Mouse (Mus musculus) cerebellum, adult (tissue): Measurements from ENCODE around the gene Hvcn1.
"Not testable (repeated sequence)": the region's sequence is repeated elsewhere in the genome, so short reads cannot be mapped to it uniquely, and the experiment has no call there.

Experiments used
- ATAC-seq: cut with Nextera tagmentation; 2 replicates; pipeline ENCODE4 v1.9.2; 2017; ENCODE audit warnings: mild to moderate bottlenecking, moderate library complexity, mixed read lengths; ENCODE audit not compliant: insufficient number of reproducible peaks, low FRiP score, low TSS enrichment

Gene Hvcn1

GRCm38 (mm10) chr5:122206475-122206874, at the start of gene Hvcn1:
Hvcn1 (plus strand) TSS chr5:122206804.
- no peak for ATAC-seq

- ATAC-seq = peak; percentile 89; the same call in 1 of the 2 replicates
These were observed 48.7 kb upstream of the Hvcn1 start, which contains the start of gene Ppp1cc for GRCm38 (mm10) chr5:122157827-122158381. Ppp1cc (plus strand) TSS chr5:122158278.

GRCm38 (mm10) chr5:122158557-122159515, 47.8 kb upstream of the Hvcn1 start:
- ATAC-seq = no peak; the same call in 1 of the 2 replicates

DNA sequence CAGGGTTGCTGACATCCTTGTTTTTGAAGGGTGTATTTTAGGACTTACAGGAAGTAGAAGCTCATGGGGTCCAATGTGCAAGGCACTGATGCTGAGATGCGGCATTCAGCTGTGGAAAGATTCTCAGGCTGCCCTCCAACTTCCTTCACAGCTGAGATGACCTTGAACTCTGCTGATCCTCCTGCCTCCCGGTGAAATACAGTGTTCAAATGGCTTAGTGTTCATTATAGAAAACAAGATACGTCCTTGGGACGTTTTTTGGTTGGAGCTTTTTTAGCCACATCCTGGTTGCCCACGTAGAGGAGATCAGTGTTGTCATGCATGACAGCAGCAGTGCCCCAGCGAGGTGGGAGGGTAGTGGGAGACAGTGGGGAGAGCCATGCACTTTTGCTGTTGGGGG, 43.4 kb upstream of the Hvcn1 start:
- no peak for ATAC-seq

DNA sequence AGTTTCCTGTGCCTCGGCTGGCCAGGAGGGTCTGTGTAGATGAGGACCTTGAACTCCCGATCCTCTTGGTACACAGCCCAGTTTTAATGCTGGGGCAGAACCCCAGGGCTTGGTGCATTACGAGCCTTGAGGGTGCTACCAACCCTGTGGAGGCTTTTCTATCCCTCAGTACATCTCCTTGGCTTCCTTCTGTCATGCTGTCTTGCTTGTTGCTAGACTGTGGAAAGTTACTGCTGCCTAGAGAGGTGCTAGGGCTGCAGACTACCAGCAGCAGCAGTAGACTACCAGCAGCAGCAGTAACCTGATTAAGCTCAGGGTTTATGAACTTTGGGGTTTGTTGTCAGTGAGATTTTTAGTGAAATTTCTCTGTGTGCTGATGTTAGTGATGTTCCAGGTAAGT, 42.6 kb upstream of the Hvcn1 start:
- ATAC-seq = no peak

- no peak for ATAC-seq
These were observed 41.2 kb upstream of the Hvcn1 start for GRCm38 (mm10) chr5:122165233-122165915.

DNA sequence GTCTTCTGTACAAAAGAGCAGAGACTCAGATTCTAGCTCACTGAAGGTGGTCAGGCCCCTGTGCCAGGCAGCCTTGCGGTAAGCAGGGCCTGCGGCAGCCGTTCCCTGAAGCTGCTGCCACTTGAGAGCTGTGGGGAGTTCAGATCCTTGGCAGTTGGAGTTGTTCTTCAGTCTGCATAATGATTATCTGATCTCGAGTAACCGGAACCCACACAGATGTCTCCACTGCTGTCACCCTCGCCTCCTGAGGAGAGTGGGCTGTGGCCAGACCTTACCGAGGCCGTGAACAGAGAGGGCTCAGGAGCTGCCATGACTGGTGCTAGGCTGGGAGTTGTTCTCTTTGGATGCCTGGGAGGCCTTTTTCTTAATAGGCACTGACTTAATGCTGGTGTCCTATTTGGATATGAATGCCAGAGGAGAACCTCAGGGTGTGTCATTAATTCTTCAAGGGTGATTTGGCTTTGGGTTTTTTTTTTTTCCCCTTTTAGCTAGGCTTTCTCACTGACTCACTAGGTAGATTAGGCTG, 39.9 kb upstream of the Hvcn1 start:
- 0 out of 2 replicates have a peak, but pooled peaks have one; percentile 45 for ATAC-seq

- no peak for ATAC-seq
These were observed 38.1 kb upstream of the Hvcn1 start for GRCm38 (mm10) chr5:122168344-122169069.

DNA sequence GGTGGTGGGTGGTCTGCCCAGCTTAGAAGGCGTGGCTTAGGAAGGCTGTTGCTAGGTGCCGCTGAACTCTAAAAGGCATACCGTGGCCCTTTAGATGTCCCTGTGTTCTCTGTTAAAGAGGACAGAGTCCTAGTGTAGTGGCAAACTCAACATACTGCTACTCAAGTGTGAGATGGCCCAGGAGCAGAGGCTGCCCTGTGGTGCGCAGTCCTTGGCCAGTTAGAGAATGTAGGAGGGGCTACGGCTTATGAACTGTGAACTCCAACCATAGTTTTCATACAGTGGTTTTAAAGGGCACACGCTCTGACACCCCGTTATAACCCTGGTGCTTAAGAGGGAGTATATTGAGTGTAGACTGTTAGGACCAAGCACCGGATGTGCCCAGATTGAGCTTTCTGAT, 35.5 kb upstream of the Hvcn1 start:
- ATAC-seq = no peak

DNA sequence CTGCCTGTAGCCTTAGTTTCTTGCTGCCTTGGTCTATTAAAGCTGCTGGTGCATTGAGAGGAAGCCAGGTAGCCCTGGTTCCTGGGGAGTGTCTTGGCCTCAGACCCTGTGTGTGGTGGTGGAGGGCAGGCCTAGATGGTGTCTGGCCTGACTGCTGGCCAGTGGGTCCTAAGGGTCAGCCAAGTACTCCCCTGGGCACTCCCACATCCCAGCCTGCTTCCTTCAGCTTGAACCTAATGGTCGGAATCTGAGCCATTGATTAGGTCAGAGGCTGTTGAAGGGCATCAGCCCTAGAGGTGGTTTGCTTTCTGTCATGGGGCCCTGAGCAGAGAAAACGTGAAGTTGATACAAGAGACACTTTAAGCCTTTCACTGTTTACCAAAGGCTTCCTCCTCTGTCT, 31.2 kb upstream of the Hvcn1 start:
- ATAC-seq = no peak

DNA sequence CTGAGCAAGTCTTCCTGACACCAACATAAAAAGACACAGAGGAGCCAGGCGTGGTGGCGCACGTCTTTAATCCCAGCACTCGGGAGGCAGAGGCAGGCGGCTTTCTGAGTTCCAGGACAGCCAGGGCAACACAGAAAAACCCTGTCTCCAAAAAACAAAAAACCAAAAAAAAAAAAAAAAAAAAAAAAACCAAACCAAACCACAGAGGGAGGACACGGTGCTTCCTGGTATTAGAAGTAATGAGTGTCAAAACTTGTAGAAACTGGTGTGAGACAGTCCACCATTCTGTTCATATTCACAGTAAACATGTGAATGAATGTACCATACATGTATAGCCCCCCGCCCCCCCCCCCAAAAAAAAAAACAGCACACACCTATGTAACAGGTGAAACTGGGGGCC, 30.6 kb upstream of the Hvcn1 start:
- ATAC-seq = no peak

DNA sequence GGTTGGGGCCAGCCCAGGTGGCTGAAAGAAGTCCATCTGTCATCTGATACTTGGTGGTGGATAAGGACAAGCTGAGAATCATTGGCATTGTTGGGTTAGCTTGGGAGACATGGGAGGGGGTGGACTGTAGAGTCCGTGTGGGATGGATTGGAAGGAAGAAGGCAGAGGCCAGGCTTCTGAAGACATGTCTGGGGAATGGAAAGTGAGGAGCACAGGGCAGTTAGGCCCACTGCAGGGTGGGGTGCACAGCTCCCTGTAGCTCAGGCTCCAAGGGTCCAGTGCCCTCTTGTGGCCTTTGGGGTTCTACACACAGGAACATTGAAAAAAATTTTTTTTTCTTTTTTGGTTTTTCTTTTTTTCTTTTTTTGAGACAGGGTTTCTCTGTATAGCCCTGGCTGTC, 30.2 kb upstream of the Hvcn1 start:
- peak; percentile 72; the same call in 1 of the 2 replicates for ATAC-seq

- no peak for ATAC-seq
These were observed 26.9 kb upstream of the Hvcn1 start for GRCm38 (mm10) chr5:122179665-122180064.

- ATAC-seq = no peak
These were observed 22.3 kb upstream of the Hvcn1 start for GRCm38 (mm10) chr5:122184283-122184806.

- not testable (repeated sequence) for ATAC-seq
These were observed 21.7 kb upstream of the Hvcn1 start for GRCm38 (mm10) chr5:122184858-122185257.

GRCm38 (mm10) chr5:122189115-122189514, 17.5 kb upstream of the Hvcn1 start:
- ATAC-seq = no peak

GRCm38 (mm10) chr5:122190465-122190864, 16.1 kb upstream of the Hvcn1 start:
- ATAC-seq = no peak

DNA sequence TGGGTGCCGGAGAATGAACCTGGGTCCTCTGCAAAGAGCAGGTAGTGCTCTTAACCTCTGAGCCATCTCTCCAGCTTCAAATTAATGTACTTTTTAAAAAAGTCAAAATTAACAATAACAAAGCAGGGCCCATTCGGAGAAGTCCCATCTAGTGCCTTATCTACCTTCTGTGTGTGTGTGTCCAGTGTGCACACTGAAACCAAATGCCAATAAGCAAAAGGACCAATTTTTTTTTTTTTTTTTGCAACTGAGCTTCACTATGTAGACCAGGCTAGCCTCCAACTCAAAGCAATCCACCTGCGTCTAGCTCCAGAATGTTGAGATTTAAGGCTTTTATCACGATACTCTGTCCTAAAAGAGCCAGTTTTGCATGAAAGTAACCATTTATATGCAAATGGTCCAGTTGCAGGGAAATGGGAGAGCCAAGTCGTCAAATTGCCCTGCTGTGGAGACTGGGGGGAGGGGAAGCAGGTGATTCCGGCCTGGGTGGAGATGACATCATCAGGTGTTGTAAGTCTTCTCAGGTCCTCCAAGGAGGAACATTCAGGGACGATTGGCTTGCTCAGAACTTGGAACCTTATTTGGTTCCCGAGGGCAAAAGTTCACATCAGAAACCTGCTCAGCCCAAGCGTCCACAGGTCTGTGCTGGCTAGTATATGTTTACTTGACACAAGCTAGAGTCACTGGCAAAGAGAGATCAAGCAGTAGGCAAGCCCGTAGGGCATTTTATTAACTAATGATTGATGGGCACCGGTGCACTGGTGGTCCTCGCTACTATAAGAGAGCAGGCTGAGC, 15.1 kb upstream of the Hvcn1 start:
- ATAC-seq = no peak

GRCm38 (mm10) chr5:122192347-122192746, 14.3 kb upstream of the Hvcn1 start:
- ATAC-seq = no peak
